Mouse (Mus musculus): ENCODE results near the gene Sh3glb2. TPM values are rescaled to one million over a fixed set of nuclear protein-coding genes. Genes with fewer than 3 reads are reported as not detected.

The Sh3glb2 gene
- polyA plus RNA-seq, 1 experiment, result 1.8 TPM

DNA sequence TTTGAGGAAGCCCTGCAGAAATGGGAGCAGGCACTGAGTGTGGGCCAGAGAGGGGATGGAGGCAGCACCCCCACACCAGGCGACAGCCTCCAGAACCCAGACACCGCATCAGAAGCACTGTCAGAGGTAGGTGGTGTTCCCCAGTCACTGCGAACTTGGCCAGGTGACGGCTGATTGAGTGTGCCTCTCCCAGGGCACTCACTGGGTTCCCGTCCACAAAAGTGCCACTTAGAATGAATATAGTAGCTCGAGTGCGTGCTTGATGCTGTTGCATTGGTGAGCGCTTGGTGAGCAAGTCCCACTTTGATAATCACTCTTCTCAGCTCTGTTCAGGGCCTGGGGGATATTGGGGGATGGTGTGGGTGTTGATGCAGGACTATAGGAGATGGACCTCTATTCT lies 12.4 kb upstream of the Sh3glb2 start:
- TF ChIP-seq TAL1 (IDR thresholded peaks at IDR 0.05; ENCODE audit: low read length) (no peak), GATA1 (IDR thresholded peaks at IDR 0.05; ENCODE audit: low read length) (no peak)
- no peak overlapping the region for H3K4me3 ChIP-seq (replicated peaks)
- H3K4me1 ChIP-seq (ENCODE audit: control insufficient read depth), result peaks cover 25% of the 10 kb centered on the region
- H3K36me3 ChIP-seq (ENCODE audit: control insufficient read depth), result peaks cover 90% of the 10 kb centered on the region
- no peaks in the 10 kb centered on the region for H3K27me3 ChIP-seq (ENCODE audit: control insufficient read depth)
- H3K9me3 ChIP-seq (ENCODE audit: control insufficient read depth, low read length), result no peaks in the 10 kb centered on the region

DNA sequence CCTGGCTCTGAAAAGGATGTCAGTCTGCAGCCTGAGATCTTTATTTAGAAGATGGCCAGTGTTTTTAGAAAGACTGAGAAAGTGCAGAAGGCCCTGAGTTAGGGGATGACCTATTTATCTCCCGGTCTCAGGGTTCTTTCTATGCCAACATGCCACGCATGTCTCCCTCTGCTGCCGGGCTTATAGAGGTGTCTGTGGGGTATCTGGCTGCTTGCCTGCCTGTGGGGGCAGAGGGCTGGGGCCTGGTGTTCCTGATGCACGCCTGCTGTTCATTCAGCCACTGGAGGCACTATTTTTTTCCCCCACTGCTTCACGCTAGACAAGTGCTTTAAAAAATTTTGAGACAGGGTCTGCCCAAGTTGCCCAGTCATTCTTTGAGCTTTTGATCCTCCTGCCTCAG lies 7.1 kb upstream of the Sh3glb2 start:
- H3K36me3 ChIP-seq (ENCODE audit: control insufficient read depth), result peaks cover 48% of the 10 kb centered on the region

DNA sequence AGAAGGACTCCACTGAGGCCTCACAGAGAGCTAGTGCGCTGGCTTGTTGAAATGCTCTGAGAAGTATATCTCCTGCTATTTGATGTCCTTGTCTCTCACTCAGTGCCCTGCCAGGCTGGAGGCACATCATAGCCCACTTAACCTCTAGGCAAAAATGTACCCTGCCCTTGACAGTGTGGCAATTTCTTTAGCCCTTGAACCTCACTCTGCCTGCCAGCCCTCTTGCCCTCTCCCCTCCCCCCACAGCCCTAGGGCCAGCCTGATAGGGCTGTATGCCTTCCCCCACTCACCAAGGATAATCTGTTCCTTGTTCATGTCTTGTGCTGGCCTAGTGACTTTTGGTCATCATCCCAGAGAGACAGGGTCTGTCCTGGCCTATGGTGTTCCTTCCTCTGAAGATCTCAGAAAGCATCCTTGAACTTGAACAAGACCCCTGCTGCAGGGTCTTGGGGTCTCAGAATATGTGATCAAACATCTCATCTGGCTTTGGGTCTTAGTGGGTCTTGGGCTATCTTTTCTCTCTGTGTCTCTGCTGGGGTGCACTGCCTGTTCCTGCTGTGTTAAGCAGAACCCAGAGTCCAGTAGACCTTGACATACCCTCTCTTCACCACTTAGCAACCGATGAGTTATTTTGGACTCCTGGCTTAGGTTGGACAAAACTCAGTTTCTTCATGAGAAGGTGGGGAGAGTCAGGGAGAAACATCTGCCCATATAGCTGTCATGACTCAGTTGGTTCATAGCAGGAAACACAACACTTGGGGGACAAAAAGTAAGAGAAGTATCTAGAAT lies 6.3 kb upstream of the Sh3glb2 start:
- Histone ChIP-seq H3K36me3 (ENCODE audit: control insufficient read depth) (peaks cover 40% of the 10 kb centered on the region), H3K27me3 (ENCODE audit: control insufficient read depth) (no peaks in the 10 kb centered on the region)
- TF ChIP-seq GATA1 (IDR thresholded peaks at IDR 0.05; ENCODE audit: low read length), result no peak
- no peak for TF ChIP-seq TAL1 (IDR thresholded peaks at IDR 0.05; ENCODE audit: low read length)

More for the DNA sequence above, 7.1 kb upstream of the Sh3glb2 start:
- H3K9me3 ChIP-seq (ENCODE audit: control insufficient read depth, low read length), result peaks cover 4% of the 10 kb centered on the region
- H3K4me3 ChIP-seq (replicated peaks), result no peak overlapping the region
- TF ChIP-seq TAL1 (IDR thresholded peaks at IDR 0.05; ENCODE audit: low read length), result no peak
- TF ChIP-seq GATA1 (IDR thresholded peaks at IDR 0.05; ENCODE audit: low read length), result no peak
- H3K4me1 ChIP-seq (ENCODE audit: control insufficient read depth), result peaks cover 36% of the 10 kb centered on the region
- no peaks in the 10 kb centered on the region for H3K27me3 ChIP-seq (ENCODE audit: control insufficient read depth)

DNA sequence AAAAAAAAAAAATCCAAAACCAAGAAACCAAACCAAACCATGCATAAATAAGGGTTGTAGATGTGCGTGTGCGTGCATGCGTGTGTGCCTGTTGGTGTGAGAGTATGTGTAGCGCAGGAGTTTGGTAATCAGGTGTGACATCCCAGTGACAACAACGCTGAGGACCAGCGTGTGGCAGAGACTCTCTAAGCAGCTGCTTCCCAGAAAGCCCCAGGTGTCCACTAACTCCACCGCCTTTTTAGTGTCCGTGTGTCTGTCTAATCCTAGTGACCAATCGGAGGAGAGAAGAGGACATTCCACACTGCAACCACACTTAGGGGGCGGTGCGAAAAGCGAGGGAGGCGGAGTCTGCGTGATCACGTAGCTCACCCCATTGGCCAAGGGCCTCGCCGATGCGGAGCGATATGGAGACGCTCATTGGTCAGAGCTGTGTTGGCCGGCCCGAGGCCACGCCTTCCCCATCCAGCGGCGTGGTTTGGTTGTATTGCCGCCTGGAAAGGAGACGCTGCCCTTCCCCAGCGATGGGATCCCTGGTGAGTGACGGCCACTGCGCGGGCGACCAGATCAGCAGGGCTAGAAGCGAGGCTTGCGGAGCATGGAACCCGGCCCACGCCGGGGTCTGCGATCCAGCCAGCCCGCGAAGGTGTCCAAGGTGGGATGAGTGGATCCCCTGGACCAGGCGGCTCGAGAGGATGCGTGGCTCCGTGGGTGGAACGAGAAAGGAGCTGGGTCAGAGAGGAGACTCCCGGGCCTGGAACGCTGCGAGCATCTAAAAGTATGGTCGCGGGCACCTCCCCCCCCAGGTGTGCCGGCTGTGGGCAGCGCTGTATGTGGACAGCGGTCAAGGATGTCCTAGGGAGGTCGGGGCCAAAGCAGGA lies 4.9 kb upstream of the Sh3glb2 start, which contains the start of gene Miga2:
Gene Miga2 (plus strand): TSS at position 461 of the 878 bp plus-strand sequence.
- no peaks in the 10 kb centered on the region for H3K27me3 ChIP-seq (ENCODE audit: control insufficient read depth)
- peak within 1 kb of the TSS; percentile 84 for H3K4me3 ChIP-seq (replicated peaks)
- H3K4me1 ChIP-seq (ENCODE audit: control insufficient read depth), result peaks cover 34% of the 10 kb centered on the region
- TF ChIP-seq GATA1 (IDR thresholded peaks at IDR 0.05; ENCODE audit: low read length) (no peak), TAL1 (IDR thresholded peaks at IDR 0.05; ENCODE audit: low read length) (no peak; the same call in 2 of the 3 replicates)
- H3K9me3 ChIP-seq (ENCODE audit: control insufficient read depth, low read length), result peaks cover 4% of the 10 kb centered on the region
- peaks cover 26% of the 10 kb centered on the region for H3K36me3 ChIP-seq (ENCODE audit: control insufficient read depth)

More for the DNA sequence above, 6.3 kb upstream of the Sh3glb2 start:
- Histone ChIP-seq H3K4me1 (ENCODE audit: control insufficient read depth) (peaks cover 33% of the 10 kb centered on the region), H3K4me3 (replicated peaks) (peak overlapping the region; percentile 84), H3K9me3 (ENCODE audit: control insufficient read depth, low read length) (peaks cover 4% of the 10 kb centered on the region)

DNA sequence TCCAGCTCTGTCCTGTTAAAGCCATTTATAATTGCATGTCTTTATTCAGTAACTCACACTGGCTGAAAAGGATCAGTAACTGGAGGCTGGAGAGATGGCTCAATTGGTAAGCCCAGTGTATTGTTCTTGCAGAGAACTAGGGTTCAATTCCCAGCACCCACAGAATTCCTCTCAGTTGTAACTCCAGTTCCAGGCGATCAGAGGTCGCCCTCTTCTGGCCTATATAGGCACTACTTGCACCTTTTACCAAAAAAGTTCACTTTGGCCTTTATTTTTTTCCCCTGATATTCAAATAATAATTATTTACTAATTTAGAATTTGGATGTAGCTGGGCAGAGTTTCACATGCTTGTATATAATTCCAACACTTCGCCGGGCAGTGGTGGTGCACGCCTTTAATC lies 3.7 kb upstream of the Sh3glb2 start:
- H3K9me3 ChIP-seq (ENCODE audit: control insufficient read depth, low read length), result peaks cover 4% of the 10 kb centered on the region
- H3K36me3 ChIP-seq (ENCODE audit: control insufficient read depth), result peaks cover 14% of the 10 kb centered on the region
- H3K27me3 ChIP-seq (ENCODE audit: control insufficient read depth), result no peaks in the 10 kb centered on the region
- TF ChIP-seq TAL1 (IDR thresholded peaks at IDR 0.05; ENCODE audit: low read length), result no peak
- TF ChIP-seq GATA1 (IDR thresholded peaks at IDR 0.05; ENCODE audit: low read length), result no peak
- peaks cover 44% of the 10 kb centered on the region for H3K4me1 ChIP-seq (ENCODE audit: control insufficient read depth)
- H3K4me3 ChIP-seq (replicated peaks), result no peak overlapping the region

DNA sequence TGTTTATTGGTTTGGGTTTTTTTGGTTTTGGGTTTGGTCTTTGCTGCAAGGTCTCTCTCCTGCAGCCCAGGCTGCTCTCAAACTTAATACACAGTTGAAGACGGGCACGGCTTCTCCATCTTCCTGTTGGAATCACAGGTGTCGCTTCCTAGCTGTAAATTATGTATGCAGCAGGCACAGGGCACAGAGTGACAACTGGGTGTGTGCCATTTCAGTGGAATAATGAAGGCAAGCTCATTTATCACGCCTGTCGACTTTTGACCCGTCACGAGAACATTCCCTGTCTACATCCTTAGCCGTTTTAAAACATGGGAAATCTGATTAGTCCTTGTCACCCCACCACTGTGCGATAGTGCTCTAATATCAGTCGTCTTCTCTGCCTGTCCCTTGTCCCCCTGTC lies 1.5 kb upstream of the Sh3glb2 start:
- Histone ChIP-seq H3K4me1 (ENCODE audit: control insufficient read depth) (peaks cover 61% of the 10 kb centered on the region), H3K27me3 (ENCODE audit: control insufficient read depth) (no peaks in the 10 kb centered on the region), H3K9me3 (ENCODE audit: control insufficient read depth, low read length) (peaks cover 4% of the 10 kb centered on the region), H3K36me3 (ENCODE audit: control insufficient read depth) (peaks cover 2% of the 10 kb centered on the region), H3K4me3 (replicated peaks) (no peak overlapping the region)
- TF ChIP-seq GATA1 (IDR thresholded peaks at IDR 0.05; ENCODE audit: low read length) (no peak), TAL1 (IDR thresholded peaks at IDR 0.05; ENCODE audit: low read length) (no peak)

DNA sequence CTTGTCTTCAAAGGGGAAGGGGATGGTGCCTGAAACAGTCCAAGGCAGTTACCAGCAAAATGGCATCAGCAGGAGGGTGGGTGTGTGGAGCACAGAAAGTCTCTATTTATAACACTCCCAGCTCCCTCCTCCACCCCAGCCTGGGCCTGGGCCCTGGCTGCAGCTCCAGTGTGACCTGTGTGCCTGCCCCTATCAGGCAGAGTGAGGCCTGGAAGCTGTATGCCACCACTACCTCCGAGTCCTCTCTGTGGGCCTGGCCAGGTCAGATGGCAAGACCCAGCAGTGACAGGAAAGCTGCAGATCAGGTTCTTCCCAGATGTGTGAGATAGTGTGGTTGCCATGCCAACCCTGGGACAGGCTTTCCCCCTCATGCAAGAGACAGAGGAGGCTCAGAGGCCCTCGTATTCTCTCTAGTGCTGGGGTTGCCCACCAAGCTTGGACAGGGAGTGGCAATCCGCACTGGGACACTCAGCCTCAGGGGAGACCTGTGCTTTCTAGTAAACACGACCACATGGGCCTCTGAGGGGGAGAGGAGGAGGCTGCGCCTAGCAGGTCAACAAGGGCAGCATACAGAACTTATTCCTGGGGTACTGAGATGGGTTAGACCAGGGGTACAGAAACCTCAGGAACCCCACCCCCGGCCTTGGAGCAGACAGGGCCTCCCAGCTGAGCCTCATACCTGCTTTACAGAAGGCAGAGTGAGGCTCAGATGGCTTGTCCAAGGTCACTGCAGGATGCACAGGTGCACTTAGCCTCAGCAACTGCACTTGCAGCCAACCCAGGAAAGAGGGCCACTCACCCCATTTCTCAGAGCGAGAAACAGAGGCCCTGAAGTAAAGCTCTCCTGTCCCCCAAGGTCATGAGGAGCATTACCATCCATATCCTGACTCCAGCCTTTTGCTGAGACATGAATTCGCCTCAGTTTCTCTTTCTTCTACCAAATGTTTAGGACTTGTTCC lies 1.3 kb downstream of the Sh3glb2 start:
- Histone ChIP-seq H3K36me3 (ENCODE audit: control insufficient read depth) (peaks cover 19% of the 10 kb centered on the region), H3K4me3 (replicated peaks) (peak overlapping the region; percentile 87), H3K27me3 (ENCODE audit: control insufficient read depth) (no peaks in the 10 kb centered on the region), H3K4me1 (ENCODE audit: control insufficient read depth) (peaks cover 41% of the 10 kb centered on the region), H3K9me3 (ENCODE audit: control insufficient read depth, low read length) (peaks cover 3% of the 10 kb centered on the region)
- TF ChIP-seq TAL1 (IDR thresholded peaks at IDR 0.05; ENCODE audit: low read length), result no peak
- no peak for TF ChIP-seq GATA1 (IDR thresholded peaks at IDR 0.05; ENCODE audit: low read length)

DNA sequence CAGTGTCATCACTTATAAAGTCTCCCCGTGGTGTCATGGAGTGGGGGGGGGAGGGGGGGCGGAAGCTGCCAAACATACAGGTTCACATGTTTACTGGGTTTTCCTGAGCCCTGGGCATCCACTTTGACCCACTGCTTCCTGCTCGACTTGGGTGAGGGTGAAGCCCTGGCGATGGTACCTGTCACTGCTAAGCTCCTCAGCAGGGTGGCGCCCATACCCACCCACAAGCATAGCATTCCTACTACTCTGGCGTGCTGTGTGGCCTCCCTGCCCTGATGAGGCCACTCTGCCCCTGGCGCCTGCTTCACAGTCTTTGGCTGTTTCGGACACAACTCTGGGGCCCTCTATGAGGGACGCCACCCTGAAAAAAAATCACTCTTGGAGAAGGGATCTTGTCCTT lies 2.2 kb downstream of the Sh3glb2 start:
- H3K27me3 ChIP-seq (ENCODE audit: control insufficient read depth), result no peaks in the 10 kb centered on the region
- peaks cover 24% of the 10 kb centered on the region for H3K36me3 ChIP-seq (ENCODE audit: control insufficient read depth)
- H3K4me1 ChIP-seq (ENCODE audit: control insufficient read depth), result peaks cover 38% of the 10 kb centered on the region
- H3K4me3 ChIP-seq (replicated peaks), result no peak overlapping the region
- H3K9me3 ChIP-seq (ENCODE audit: control insufficient read depth, low read length), result no peaks in the 10 kb centered on the region
- TF ChIP-seq GATA1 (IDR thresholded peaks at IDR 0.05; ENCODE audit: low read length) (no peak), TAL1 (IDR thresholded peaks at IDR 0.05; ENCODE audit: low read length) (no peak)

All from erythroblast, embryonic 14.5 days (primary cell).